Mouse (Mus musculus) embryonic facial prominence, embryonic 10.5 days (tissue): Measurements from ENCODE around the gene Map3k13. TPM values are rescaled to one million over a fixed set of nuclear protein-coding genes. Genes with fewer than 3 reads are reported as not detected.
A peak's percentile ranks its signal among the peaks of the same experiment; 100 is the strongest.
"Not testable (repeated sequence)": the region's sequence is repeated elsewhere in the genome, so short reads cannot be mapped to it uniquely, and the experiment has no call there.

ENCODE experiments used
- DNase-seq: peaks from one replicate; pipeline ENCODE4 v3.0.0-alpha.2; 2017; ENCODE audit warnings: low spot score
- H3K27ac ChIP-seq: fragments of 300-500 bp; sonication (generic); replicated peaks from 2 replicates; pipeline ENCODE4 v1.5.1; 2016; ENCODE audit warnings: mild to moderate bottlenecking
- H3K27me3 ChIP-seq: fragments of 300-500 bp; sonication (generic); replicated peaks from 2 replicates; pipeline ENCODE4 v1.6.1; 2016; ENCODE audit warnings: low read depth, mild to moderate bottlenecking; ENCODE audit not compliant: poor library complexity, severe bottlenecking
- H3K36me3 ChIP-seq: fragments of 300-500 bp; sonication (generic); replicated peaks from 2 replicates; pipeline ENCODE4 v1.6.1; 2016; ENCODE audit warnings: mild to moderate bottlenecking, moderate library complexity
- H3K4me1 ChIP-seq: fragments of 300-500 bp; sonication (generic); 2 replicates; pipeline ENCODE4 v1.6.1; 2016
- H3K4me3 ChIP-seq: fragments of 300-500 bp; sonication (generic); 2 replicates; pipeline ENCODE4 v1.5.1; 2016; ENCODE audit warnings: mild to moderate bottlenecking, moderate library complexity
- H3K9me3 ChIP-seq: fragments of 300-500 bp; sonication (generic); 2 replicates; pipeline ENCODE4 v1.6.1; 2016; ENCODE audit warnings: mild to moderate bottlenecking
- WGBS: fragments of 180-500 bp; shearing (Covaris S2); methylation state at CpG from one replicate; pipeline ENCODE4 v1.1.7; 2016; 5-methylcytosine and 5-hydroxymethylcytosine counted together
- polyA plus RNA-seq: library from polyadenylated mRNA; unstranded; fragments of >200 nt; fragmentation: Nextera tagmentation; extraction: Ambion mirVana; gene quantifications from 2 replicates; pipeline ENCODE4 v1.2.1, GENCODE M21; 2016

The Map3k13 gene
- polyA plus RNA-seq, 1 experiment from 2014 or later: 1.9 TPM

- H3K27ac ChIP-seq: peak within 1 kb of the TSS; percentile 75
- 7% methylated on average over 28 of the region's 28 CpGs for WGBS
- peak within 1 kb of the TSS; percentile 66 for H3K4me3 ChIP-seq
- peak; percentile 76 for DNase-seq
- no peaks in the 10 kb centered on the region for H3K9me3 ChIP-seq
- peaks cover 12% of the 10 kb centered on the region for H3K4me1 ChIP-seq
- H3K36me3 ChIP-seq: no peaks in the 10 kb centered on the region
- 0 out of 2 replicates have a peak, but pooled peaks cover 2% of the 10 kb centered on the region for H3K27me3 ChIP-seq
Observed at GRCm38 (mm10) chr16:21787516-21788353, 6.4 kb upstream of the Map3k13 start, which contains the start of gene Ehhadh. Gene Ehhadh, minus strand, starts transcription at chr16:21787807.

GRCm38 (mm10) chr16:21788581-21788980 is 5.6 kb upstream of the Map3k13 start:
- H3K27me3 ChIP-seq: 0 out of 2 replicates have a peak, but pooled peaks cover 2% of the 10 kb centered on the region
- peaks cover 15% of the 10 kb centered on the region for H3K4me1 ChIP-seq
- H3K9me3 ChIP-seq: no peaks in the 10 kb centered on the region
- no peak overlapping the region for H3K4me3 ChIP-seq
- no peaks in the 10 kb centered on the region for H3K36me3 ChIP-seq
- no peak for DNase-seq
- no peak overlapping the region for H3K27ac ChIP-seq
- WGBS: 45% methylated on average over 3 of the region's 3 CpGs

DNA sequence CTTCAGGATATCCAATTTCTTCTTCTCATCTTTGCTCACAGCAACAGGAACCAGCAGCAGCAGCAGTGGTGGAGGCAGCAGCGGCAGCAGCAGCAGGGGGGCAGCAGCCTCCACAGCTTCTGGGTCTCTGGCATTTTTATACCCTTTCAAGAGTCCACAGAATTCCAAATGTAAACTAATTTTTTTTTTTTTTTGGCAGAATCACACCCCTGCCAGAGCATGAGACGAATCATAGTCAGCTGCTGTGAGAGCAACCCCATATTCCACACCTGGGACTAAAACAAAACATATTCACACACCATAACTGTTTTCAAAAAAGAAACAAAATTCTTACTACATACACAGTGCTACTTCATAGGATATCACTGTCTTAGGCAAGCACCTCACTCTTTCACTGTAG is 5.0 kb upstream of the Map3k13 start:
- 0 out of 2 replicates have a peak, but pooled peaks cover 2% of the 10 kb centered on the region for H3K27me3 ChIP-seq
- no peak overlapping the region for H3K27ac ChIP-seq
- no peak for DNase-seq
- WGBS: 74% methylated on average over 2 of the region's 2 CpGs
- no peaks in the 10 kb centered on the region for H3K9me3 ChIP-seq
- H3K4me1 ChIP-seq: peaks cover 18% of the 10 kb centered on the region
- H3K36me3 ChIP-seq: no peaks in the 10 kb centered on the region
- no peak overlapping the region for H3K4me3 ChIP-seq

GRCm38 (mm10) chr16:21790469-21790868 is 3.7 kb upstream of the Map3k13 start:
- no peaks in the 10 kb centered on the region for H3K9me3 ChIP-seq
- WGBS: 14% methylated on average over 1 of the region's 1 CpGs
- no peaks in the 10 kb centered on the region for H3K36me3 ChIP-seq
- no peak for DNase-seq
- no peak overlapping the region for H3K4me3 ChIP-seq
- H3K27ac ChIP-seq: no peak overlapping the region
- H3K27me3 ChIP-seq: 0 out of 2 replicates have a peak, but pooled peaks cover 2% of the 10 kb centered on the region
- H3K4me1 ChIP-seq: peaks cover 22% of the 10 kb centered on the region

DNA sequence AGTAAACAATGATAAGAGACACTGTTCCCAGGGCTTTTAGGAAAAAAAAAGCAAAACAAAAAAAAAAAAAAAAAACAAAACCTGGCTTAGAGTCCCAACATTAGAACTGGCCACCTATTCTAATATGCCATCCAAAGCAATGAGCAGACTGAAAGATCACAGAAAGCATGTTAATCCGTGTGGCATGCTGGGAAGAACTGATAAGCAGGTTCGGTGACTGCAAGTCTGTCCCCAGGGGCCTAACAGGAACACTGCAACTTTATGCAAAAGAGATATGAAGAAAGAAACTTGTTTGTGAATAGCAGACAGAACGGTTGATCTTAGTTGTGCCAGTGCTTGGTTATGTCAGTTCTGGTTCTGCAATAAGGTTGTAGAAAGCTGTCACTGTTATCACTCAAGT is 2.4 kb upstream of the Map3k13 start:
- Histone ChIP-seq H3K4me1 (peaks cover 22% of the 10 kb centered on the region), H3K9me3 (no peaks in the 10 kb centered on the region), H3K27ac (no peak overlapping the region), H3K4me3 (no peak overlapping the region), H3K27me3 (0 out of 2 replicates have a peak, but pooled peaks cover under 1% of the 10 kb centered on the region), H3K36me3 (no peaks in the 10 kb centered on the region)
- WGBS: 70% methylated on average over 3 of the region's 3 CpGs
- DNase-seq: no peak

GRCm38 (mm10) chr16:21793080-21793810 is 901 bp upstream of the Map3k13 start:
- H3K36me3 ChIP-seq, H3K9me3 ChIP-seq, H3K27me3 ChIP-seq, DNase-seq: not testable (repeated sequence)
- Histone ChIP-seq H3K27ac (peak overlapping the region; percentile 84; the same call in 1 of the 2 replicates), H3K4me3 (peak overlapping the region; percentile 76), H3K4me1 (peaks cover 11% of the 10 kb centered on the region)
- WGBS: 38% methylated on average over 2 of the region's 2 CpGs

DNA sequence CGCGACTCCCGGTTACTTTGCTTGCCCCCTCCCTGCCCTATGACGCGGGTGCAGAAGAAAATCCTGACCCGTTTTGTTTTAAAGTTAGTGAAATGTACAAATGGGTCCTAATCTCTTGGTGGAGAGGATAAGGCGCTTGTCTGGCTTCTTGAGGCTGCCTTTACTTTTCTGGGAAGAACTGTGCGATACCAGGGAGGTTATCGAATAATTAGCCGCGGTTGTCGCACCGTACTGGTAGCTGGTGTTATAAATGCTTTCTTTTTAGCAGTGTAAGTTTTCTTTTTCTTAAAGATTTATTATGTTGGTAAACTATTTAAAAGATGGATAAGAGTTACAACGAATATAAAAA is 525 bp downstream of the Map3k13 start:
- no peak for DNase-seq
- Histone ChIP-seq H3K4me3 (peak overlapping the region; percentile 76), H3K27me3 (no peaks in the 10 kb centered on the region), H3K4me1 (peaks cover 10% of the 10 kb centered on the region), H3K36me3 (peaks cover 7% of the 10 kb centered on the region), H3K27ac (peak overlapping the region; percentile 84), H3K9me3 (no peaks in the 10 kb centered on the region)
- 4% methylated on average over 14 of the region's 14 CpGs for WGBS

- peaks cover 8% of the 10 kb centered on the region for H3K36me3 ChIP-seq
- no peaks in the 10 kb centered on the region for H3K27me3 ChIP-seq
- H3K9me3 ChIP-seq: no peaks in the 10 kb centered on the region
- peak overlapping the region; percentile 76 for H3K4me3 ChIP-seq
- H3K4me1 ChIP-seq: peaks cover 10% of the 10 kb centered on the region
- WGBS: 35% methylated on average over 5 of the region's 5 CpGs
- no peak for DNase-seq
- no peak overlapping the region for H3K27ac ChIP-seq
Observed at GRCm38 (mm10) chr16:21795071-21795470, 925 bp downstream of the Map3k13 start.

DNA sequence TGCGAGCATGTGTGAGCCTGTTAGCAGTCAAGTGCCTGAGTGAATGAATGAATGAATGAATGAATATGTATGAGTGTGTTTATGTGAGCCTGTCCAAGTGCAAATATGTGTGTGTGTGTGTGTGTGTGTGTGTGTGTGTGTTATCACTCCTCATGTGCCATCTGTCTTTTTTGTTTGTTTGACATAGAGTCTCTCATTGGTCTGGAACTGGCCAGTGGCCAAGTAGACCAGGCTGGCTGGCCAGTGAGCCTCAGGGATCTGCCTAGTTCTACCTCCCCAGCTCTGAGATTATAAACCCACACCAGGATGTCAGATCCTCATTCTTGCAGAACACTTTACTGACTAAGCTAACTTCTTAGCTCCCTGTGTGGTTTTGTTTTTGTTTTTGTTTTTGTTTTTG is 10.1 kb downstream of the Map3k13 start:
- H3K4me3 ChIP-seq: no peak overlapping the region
- 92% methylated on average over 1 of the region's 1 CpGs for WGBS

DNA sequence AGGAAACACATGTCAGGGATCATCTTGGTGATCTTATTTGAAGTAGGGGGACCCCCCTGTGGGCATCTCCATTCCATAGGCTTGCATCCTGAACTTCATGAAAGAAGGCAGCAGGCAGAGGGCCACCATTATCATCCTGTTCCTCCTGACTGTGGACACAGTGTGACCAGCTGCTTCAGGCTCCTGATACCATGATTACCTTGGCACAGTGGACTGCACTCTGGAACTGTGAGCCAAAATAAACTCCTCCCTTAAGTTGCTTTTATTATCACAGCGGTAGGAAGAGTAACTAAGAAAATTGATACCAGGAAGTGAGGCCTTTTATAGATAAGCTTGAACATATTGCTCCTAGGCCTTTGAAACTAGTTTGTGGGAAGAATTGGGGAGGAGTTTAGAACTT is 12.7 kb downstream of the Map3k13 start:
- no peaks in the 10 kb centered on the region for H3K9me3 ChIP-seq
- H3K36me3 ChIP-seq: peaks cover 41% of the 10 kb centered on the region
- H3K27ac ChIP-seq: no peak overlapping the region
- DNase-seq: no peak
- no peak overlapping the region for H3K4me3 ChIP-seq
- H3K4me1 ChIP-seq: no peaks in the 10 kb centered on the region
- WGBS: 94% methylated on average over 1 of the region's 1 CpGs
- H3K27me3 ChIP-seq: no peaks in the 10 kb centered on the region

More for the DNA sequence above, 10.1 kb downstream of the Map3k13 start:
- DNase-seq: no peak
- no peaks in the 10 kb centered on the region for H3K27me3 ChIP-seq
- H3K36me3 ChIP-seq: peaks cover 45% of the 10 kb centered on the region
- no peaks in the 10 kb centered on the region for H3K4me1 ChIP-seq
- H3K27ac ChIP-seq: no peak overlapping the region
- no peaks in the 10 kb centered on the region for H3K9me3 ChIP-seq

GRCm38 (mm10) chr16:21807786-21808185 is 13.6 kb downstream of the Map3k13 start:
- not testable (repeated sequence) for H3K4me3 ChIP-seq, H3K4me1 ChIP-seq, H3K27me3 ChIP-seq, H3K9me3 ChIP-seq, H3K27ac ChIP-seq, DNase-seq
- H3K36me3 ChIP-seq: peaks cover 36% of the 10 kb centered on the region
- 90% methylated on average over 7 of the region's 7 CpGs for WGBS

DNA sequence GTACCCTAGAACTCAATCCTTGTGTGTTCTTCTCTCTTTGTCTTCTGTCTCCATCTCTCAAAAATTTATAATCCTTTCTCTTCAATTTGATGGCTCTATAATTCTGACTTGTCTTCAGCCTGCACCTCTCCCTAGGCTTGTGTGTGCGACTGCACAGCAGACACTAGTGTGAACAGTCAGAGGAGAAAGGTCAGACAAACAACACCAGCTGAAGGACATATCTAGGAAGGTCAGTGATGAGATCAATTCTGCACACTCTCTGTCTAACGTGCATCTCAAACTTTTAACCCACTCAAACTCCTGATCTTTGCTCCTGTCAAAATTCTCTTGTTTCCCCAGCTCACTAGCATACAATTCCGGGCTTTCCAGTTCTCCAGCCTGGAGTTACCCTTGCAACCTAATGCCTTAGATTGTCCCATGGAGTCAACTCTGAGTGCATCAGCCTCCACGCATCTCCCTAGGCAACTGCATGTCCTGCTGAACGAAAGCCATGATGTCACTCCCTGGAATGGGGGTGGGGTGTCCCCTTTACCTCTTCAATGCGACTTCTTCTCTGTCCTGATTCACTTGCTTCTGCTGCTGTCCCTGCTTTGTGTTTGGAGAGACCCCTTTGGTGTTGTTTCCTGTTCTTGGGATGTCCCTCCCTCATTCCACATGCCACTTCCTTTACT is 19.2 kb downstream of the Map3k13 start:
- Histone ChIP-seq H3K9me3 (no peaks in the 10 kb centered on the region), H3K4me3 (no peak overlapping the region), H3K27me3 (no peaks in the 10 kb centered on the region), H3K4me1 (no peaks in the 10 kb centered on the region), H3K36me3 (peaks cover 18% of the 10 kb centered on the region), H3K27ac (no peak overlapping the region)
- WGBS: 74% methylated on average over 6 of the region's 6 CpGs
- DNase-seq: no peak
